In the genomic region with DNA sequence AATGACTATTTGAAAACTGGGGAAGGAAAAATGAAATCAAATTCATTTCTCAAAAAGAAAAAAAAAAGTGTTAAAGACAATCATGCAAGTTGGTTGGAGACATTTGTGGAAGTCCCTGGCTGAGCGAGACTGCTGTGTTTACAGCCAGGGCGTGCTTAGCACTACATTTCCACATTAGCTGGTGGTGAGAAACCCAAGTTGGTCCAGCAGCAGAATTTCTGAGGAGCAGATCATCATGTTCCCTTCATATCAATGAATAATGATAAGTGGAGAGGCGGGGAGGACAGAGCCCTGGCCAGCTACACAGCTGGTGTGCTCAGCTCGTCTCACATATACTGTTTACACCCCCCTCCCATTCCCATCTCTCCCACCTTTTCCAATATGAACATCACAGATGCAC, we compare ENCODE assay signal across 11 mouse cellular contexts.
"Had no signal": no experiment of that assay in that cellular context is flagged by ENCODE, and none has a peak within 500 bp of the region (broad histone marks: within the 10 kb centered on the region; RNA-seq: fewer than 3 reads in every experiment).

No protein-coding gene starts in this region.

- H3K36me3 ChIP-seq: hindbrain, embryonic 15.5 days; limb, embryonic 10.5 days; liver, embryonic 12.5 days; midbrain, embryonic 15.5 days had no signal

- H3K4me3 ChIP-seq: hindbrain, embryonic 15.5 days; left cerebral cortex, adult 2 months; limb, embryonic 10.5 days; liver, embryonic 12.5 days; midbrain, embryonic 15.5 days had no signal

- H3K27ac ChIP-seq: hindbrain, embryonic 15.5 days; left cerebral cortex, adult 2 months; limb, embryonic 10.5 days; midbrain, embryonic 15.5 days; stomach, postnatal 0 days had no signal

- ATAC-seq: intestine, embryonic 16.5 days; midbrain, embryonic 15.5 days had no signal

- DNase-seq: kidney, adult 8-10 months; kidney, postnatal 25 days; lung, adult 2 months; thymus, postnatal 36 days had no signal

- H3K27me3 ChIP-seq: hindbrain, embryonic 15.5 days; liver, embryonic 12.5 days had no signal

- H3K4me2 ChIP-seq: hindbrain, embryonic 15.5 days; midbrain, embryonic 15.5 days had no signal

- H3K9me3 ChIP-seq: hindbrain, embryonic 15.5 days; limb, embryonic 10.5 days; liver, embryonic 12.5 days; midbrain, embryonic 15.5 days had no signal

- H3K9ac ChIP-seq: hindbrain, embryonic 15.5 days; midbrain, embryonic 15.5 days had no signal

- H3K4me1 ChIP-seq: hindbrain, embryonic 15.5 days; limb, embryonic 10.5 days had no signal
